Mouse (Mus musculus) forebrain, embryonic 15.5 days (tissue): ENCODE measurements around the gene Abhd2. TPM values are rescaled to one million over a fixed set of nuclear protein-coding genes. Genes with fewer than 3 reads are reported as not detected.
"Not testable (repeated sequence)": the region's sequence is repeated elsewhere in the genome, so short reads cannot be mapped to it uniquely, and the experiment has no call there.

Experiments
- ATAC-seq: fragments of 200-750 bp; cut with Nextera tagmentation; replicated peaks from 2 replicates; pipeline ENCODE4 v1.8.0; 2017; ENCODE audit warnings: mild to moderate bottlenecking, moderate TSS enrichment, moderate library complexity
- H3K27ac ChIP-seq: fragments of 300-500 bp; sonication (generic); replicated peaks from 2 replicates; pipeline ENCODE4 v1.5.1; 2015; ENCODE audit warnings: mild to moderate bottlenecking, inconsistent platforms
- H3K27me3 ChIP-seq: fragments of 300-500 bp; sonication (generic); 2 replicates; pipeline ENCODE4 v1.6.1; 2015; ENCODE audit warnings: inconsistent platforms
- H3K36me3 ChIP-seq: fragments of 300-500 bp; sonication (generic); 2 replicates; pipeline ENCODE4 v1.6.1; 2015; ENCODE audit warnings: mild to moderate bottlenecking, inconsistent platforms
- H3K4me1 ChIP-seq: fragments of 300-500 bp; sonication (generic); 2 replicates; pipeline ENCODE4 v1.6.1; 2015; ENCODE audit warnings: inconsistent platforms
- H3K4me2 ChIP-seq: fragments of 300-500 bp; sonication (generic); replicated peaks from 2 replicates; pipeline ENCODE4 v1.6.1; 2015; ENCODE audit warnings: mild to moderate bottlenecking, inconsistent platforms
- H3K4me3 ChIP-seq: fragments of 300-500 bp; sonication (generic); 2 replicates; pipeline ENCODE4 v1.5.1; 2015; ENCODE audit warnings: mild to moderate bottlenecking, inconsistent platforms
- H3K9ac ChIP-seq: fragments of 300-500 bp; sonication (generic); replicated peaks from 2 replicates; pipeline ENCODE4 v1.6.1; 2015; ENCODE audit warnings: mild to moderate bottlenecking, inconsistent platforms
- H3K9me3 ChIP-seq: fragments of 300-500 bp; sonication (generic); 2 replicates; pipeline ENCODE4 v1.6.1; 2016; ENCODE audit warnings: inconsistent platforms
- WGBS: fragments of 180-500 bp; shearing (Covaris S2); methylation state at CpG from one replicate; pipeline ENCODE4 v1.1.7; 2015; ENCODE audit warnings: mixed read lengths; 5-methylcytosine and 5-hydroxymethylcytosine counted together
- polyA plus RNA-seq: library from polyadenylated mRNA; unstranded; fragments of >200 nt; fragmentation: Nextera tagmentation; extraction: Ambion mirVana; gene quantifications from 2 replicates; pipeline ENCODE4 v1.2.1, GENCODE M21; 2015

The Abhd2 gene
- polyA plus RNA-seq, 1 experiment from 2014 or later = 24.0 TPM

GRCm38 (mm10) chr7:79283671-79283941, 10.6 kb downstream of the Abhd2 start:
- H3K9ac ChIP-seq, H3K27me3 ChIP-seq, H3K27ac ChIP-seq, H3K4me2 ChIP-seq, H3K9me3 ChIP-seq, H3K36me3 ChIP-seq, ATAC-seq, H3K4me3 ChIP-seq: not testable (repeated sequence)
- peaks cover 42% of the 10 kb centered on the region for H3K4me1 ChIP-seq
- 90% methylated on average over 1 of the region's 1 CpGs for WGBS

GRCm38 (mm10) chr7:79284160-79284888, 11.3 kb downstream of the Abhd2 start:
- WGBS = 59% methylated on average over 14 of the region's 14 CpGs
- Histone ChIP-seq H3K9me3 (no peaks in the 10 kb centered on the region), H3K9ac (no peak overlapping the region), H3K27me3 (no peaks in the 10 kb centered on the region), H3K27ac (peak overlapping the region; percentile 31; the same call in 1 of the 2 replicates), H3K4me1 (peaks cover 35% of the 10 kb centered on the region), H3K4me2 (no peak overlapping the region), H3K36me3 (0 out of 2 replicates have a peak, but pooled peaks cover 2% of the 10 kb centered on the region), H3K4me3 (no peak overlapping the region)
- no peak for ATAC-seq

GRCm38 (mm10) chr7:79284889-79285280, 11.9 kb downstream of the Abhd2 start:
- H3K4me2 ChIP-seq = no peak overlapping the region
- 0 out of 2 replicates have a peak, but pooled peaks cover 2% of the 10 kb centered on the region for H3K36me3 ChIP-seq
- ATAC-seq = no peak
- H3K9me3 ChIP-seq = no peaks in the 10 kb centered on the region
- H3K27me3 ChIP-seq = no peaks in the 10 kb centered on the region
- no peak overlapping the region for H3K9ac ChIP-seq
- 66% methylated on average over 8 of the region's 8 CpGs for WGBS
- peak overlapping the region; percentile 31 for H3K27ac ChIP-seq
- peaks cover 30% of the 10 kb centered on the region for H3K4me1 ChIP-seq
- no peak overlapping the region for H3K4me3 ChIP-seq

- Histone ChIP-seq H3K9me3 (no peaks in the 10 kb centered on the region), H3K27me3 (no peaks in the 10 kb centered on the region), H3K4me2 (no peak overlapping the region), H3K9ac (no peak overlapping the region), H3K36me3 (0 out of 2 replicates have a peak, but pooled peaks cover 2% of the 10 kb centered on the region), H3K27ac (0 out of 2 replicates have a peak overlapping the region, but pooled peaks have one; percentile 31), H3K4me3 (no peak overlapping the region), H3K4me1 (peaks cover 30% of the 10 kb centered on the region)
- ATAC-seq = no peak
- WGBS = 93% methylated on average over 13 of the region's 13 CpGs
Measured at GRCm38 (mm10) chr7:79285408-79285807, 12.4 kb downstream of the Abhd2 start.

- H3K4me1 ChIP-seq = peaks cover 39% of the 10 kb centered on the region
- no peak overlapping the region for H3K4me2 ChIP-seq
- no peaks in the 10 kb centered on the region for H3K9me3 ChIP-seq
- whole genome bisulfite sequencing = 91% methylated on average over 6 of the region's 6 CpGs
- H3K9ac ChIP-seq = no peak overlapping the region
- H3K4me3 ChIP-seq = no peak overlapping the region
- no peak overlapping the region for H3K27ac ChIP-seq
- H3K27me3 ChIP-seq = no peaks in the 10 kb centered on the region
- ATAC-seq = no peak
- H3K36me3 ChIP-seq = 0 out of 2 replicates have a peak, but pooled peaks cover 2% of the 10 kb centered on the region
Measured at GRCm38 (mm10) chr7:79287226-79287625, 14.2 kb downstream of the Abhd2 start.

GRCm38 (mm10) chr7:79287928-79288327, 14.9 kb downstream of the Abhd2 start:
- peaks cover 42% of the 10 kb centered on the region for H3K4me1 ChIP-seq
- 92% methylated on average over 8 of the region's 8 CpGs for WGBS
- no peaks in the 10 kb centered on the region for H3K27me3 ChIP-seq
- H3K36me3 ChIP-seq = 0 out of 2 replicates have a peak, but pooled peaks cover 2% of the 10 kb centered on the region
- H3K9me3 ChIP-seq = no peaks in the 10 kb centered on the region
- ATAC-seq = no peak
- H3K4me2 ChIP-seq = no peak overlapping the region
- H3K9ac ChIP-seq = no peak overlapping the region
- no peak overlapping the region for H3K4me3 ChIP-seq
- no peak overlapping the region for H3K27ac ChIP-seq

- no peak for ATAC-seq
- Histone ChIP-seq H3K27ac (no peak overlapping the region), H3K4me3 (no peak overlapping the region), H3K27me3 (no peaks in the 10 kb centered on the region), H3K36me3 (0 out of 2 replicates have a peak, but pooled peaks cover 2% of the 10 kb centered on the region), H3K9ac (no peak overlapping the region), H3K9me3 (no peaks in the 10 kb centered on the region), H3K4me1 (peaks cover 38% of the 10 kb centered on the region), H3K4me2 (no peak overlapping the region)
- WGBS = 96% methylated on average over 5 of the region's 5 CpGs
Measured at GRCm38 (mm10) chr7:79288422-79288821, 15.4 kb downstream of the Abhd2 start.

GRCm38 (mm10) chr7:79293605-79294232, 20.7 kb downstream of the Abhd2 start:
- Histone ChIP-seq H3K27ac (0 out of 2 replicates have a peak overlapping the region, but pooled peaks have one; percentile 23), H3K9me3 (no peaks in the 10 kb centered on the region), H3K4me3 (no peak overlapping the region), H3K4me2 (no peak overlapping the region), H3K4me1 (peaks cover 37% of the 10 kb centered on the region), H3K9ac (no peak overlapping the region), H3K36me3 (peaks cover 21% of the 10 kb centered on the region), H3K27me3 (no peaks in the 10 kb centered on the region)
- WGBS = 42% methylated on average over 14 of the region's 14 CpGs
- ATAC-seq = no peak

- Histone ChIP-seq H3K9ac (no peak overlapping the region), H3K27ac (no peak overlapping the region), H3K4me2 (no peak overlapping the region), H3K4me3 (no peak overlapping the region), H3K4me1 (peaks cover 37% of the 10 kb centered on the region), H3K36me3 (peaks cover 24% of the 10 kb centered on the region), H3K9me3 (no peaks in the 10 kb centered on the region), H3K27me3 (no peaks in the 10 kb centered on the region)
- ATAC-seq = no peak
- 86% methylated on average over 13 of the region's 13 CpGs for WGBS
Measured at GRCm38 (mm10) chr7:79294449-79294980, 21.5 kb downstream of the Abhd2 start.

- H3K36me3 ChIP-seq = peaks cover 24% of the 10 kb centered on the region
- no peak overlapping the region for H3K4me3 ChIP-seq
- WGBS = 44% methylated on average over 13 of the region's 13 CpGs
- 0 out of 2 replicates have a peak overlapping the region, but pooled peaks have one; percentile 34 for H3K27ac ChIP-seq
- no peak for ATAC-seq
- H3K9ac ChIP-seq = no peak overlapping the region
- no peaks in the 10 kb centered on the region for H3K27me3 ChIP-seq
- peaks cover 38% of the 10 kb centered on the region for H3K4me1 ChIP-seq
- no peaks in the 10 kb centered on the region for H3K9me3 ChIP-seq
- no peak overlapping the region for H3K4me2 ChIP-seq
Measured at GRCm38 (mm10) chr7:79295196-79295826, 22.3 kb downstream of the Abhd2 start.

- H3K9ac ChIP-seq = no peak overlapping the region
- H3K4me1 ChIP-seq = peaks cover 24% of the 10 kb centered on the region
- ATAC-seq = no peak
- H3K36me3 ChIP-seq = peaks cover 24% of the 10 kb centered on the region
- no peaks in the 10 kb centered on the region for H3K9me3 ChIP-seq
- 23% methylated on average over 1 of the region's 1 CpGs for WGBS
- no peak overlapping the region for H3K27ac ChIP-seq
- no peaks in the 10 kb centered on the region for H3K27me3 ChIP-seq
- H3K4me2 ChIP-seq = no peak overlapping the region
- no peak overlapping the region for H3K4me3 ChIP-seq
Measured at GRCm38 (mm10) chr7:79298681-79299080, 25.7 kb downstream of the Abhd2 start.

GRCm38 (mm10) chr7:79299548-79299947, 26.5 kb downstream of the Abhd2 start:
- H3K27me3 ChIP-seq = no peaks in the 10 kb centered on the region
- H3K4me1 ChIP-seq = peaks cover 15% of the 10 kb centered on the region
- H3K4me2 ChIP-seq = no peak overlapping the region
- ATAC-seq = no peak
- WGBS = 82% methylated on average over 7 of the region's 7 CpGs
- no peak overlapping the region for H3K4me3 ChIP-seq
- peak overlapping the region; percentile 28; the same call in 1 of the 2 replicates for H3K27ac ChIP-seq
- peaks cover 24% of the 10 kb centered on the region for H3K36me3 ChIP-seq
- H3K9ac ChIP-seq = no peak overlapping the region
- no peaks in the 10 kb centered on the region for H3K9me3 ChIP-seq
